Mouse (Mus musculus): ENCODE measurements around the gene Ngf. TPM values are rescaled to one million over a fixed set of nuclear protein-coding genes. Genes with fewer than 3 reads are reported as not detected.

Ngf gene
- 1.2 and 1.3 TPM in 2 replicates for polyA plus RNA-seq (2014; fragmentation: Nextera tagmentation; extraction: Ambion mirVana)

DNA sequence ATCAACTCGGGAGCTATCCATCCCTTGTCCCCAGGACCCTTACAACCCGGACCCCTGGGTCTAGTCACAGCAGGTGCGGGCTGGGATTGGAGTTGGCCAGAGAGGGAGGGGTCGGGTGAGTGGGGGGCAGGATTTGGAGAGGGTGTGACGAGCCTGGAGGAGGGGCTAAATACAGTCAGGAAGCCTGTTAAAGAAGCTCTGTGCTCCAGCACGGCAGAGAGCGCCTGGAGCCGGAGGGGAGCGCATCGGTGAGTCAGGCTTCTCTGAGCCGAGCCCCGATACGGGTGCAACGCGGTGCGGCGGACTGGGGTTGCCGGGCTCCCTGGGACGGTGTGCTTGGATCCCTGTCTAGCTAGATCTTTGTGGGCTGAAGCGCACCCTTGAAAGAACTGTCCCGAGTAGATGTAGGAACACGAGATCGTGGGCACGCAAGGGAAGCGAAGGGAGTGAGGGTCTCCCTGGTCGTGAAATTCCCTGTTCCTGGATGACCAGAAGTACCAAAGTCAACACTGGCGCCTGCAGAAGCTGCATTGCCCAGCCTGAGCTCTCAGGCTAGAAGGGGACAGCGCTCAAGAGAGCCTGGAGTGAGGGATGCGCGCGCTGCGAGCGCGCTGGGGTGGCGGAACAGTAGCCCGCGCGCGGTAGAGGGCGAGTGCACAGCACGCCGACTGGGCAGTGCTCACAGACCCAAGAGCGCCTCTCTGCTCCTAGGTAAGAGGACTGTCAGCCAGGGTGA is at the start of gene Ngf:
Ngf (plus strand) TSS at position 207 of the 736 bp plus-strand sequence.
- no peaks in the 10 kb centered on the region for H3K9me3 ChIP-seq (ENCODE audit: control insufficient read depth, low read length)
- H3K4me1 ChIP-seq (replicated peaks; ENCODE audit: control insufficient read depth, insufficient read depth, low read length): no peaks in the 10 kb centered on the region
- H3K4me2 ChIP-seq (replicated peaks; ENCODE audit: low read depth, low read length): peak within 1 kb of the TSS; percentile 42
- peak within 1 kb of the TSS; percentile 27 for H3K4me3 ChIP-seq (ENCODE audit: low read depth, low read length)
- H3K27ac ChIP-seq (ENCODE audit: low read depth, low read length): no peak within 1 kb of the TSS
- H3K9ac ChIP-seq (ENCODE audit: low read depth, low read length): peak within 1 kb of the TSS; percentile 35; the same call in 1 of the 2 replicates
- ATAC-seq (ENCODE audit: low FRiP score) (peak; percentile 45; the same call in 1 of the 2 replicates), DNase-seq (ENCODE audit: low spot score) (peak; percentile 54)
- peaks cover 25% of the 10 kb centered on the region for H3K27me3 ChIP-seq (ENCODE audit: control insufficient read depth, insufficient read depth, low read length)
- no peaks in the 10 kb centered on the region for H3K36me3 ChIP-seq (ENCODE audit: control insufficient read depth, insufficient read depth, low read length)
- WGBS: under 1% methylated on average over 43 of the region's 43 CpGs

GRCm38 (mm10) chr3:102445567-102445966 is 24.2 kb upstream of the Ngf start:
- DNase-seq (ENCODE audit: low spot score): no peak
- Histone ChIP-seq H3K36me3 (ENCODE audit: control insufficient read depth, insufficient read depth, low read length) (no peaks in the 10 kb centered on the region), H3K4me2 (replicated peaks; ENCODE audit: low read depth, low read length) (no peak overlapping the region), H3K27me3 (ENCODE audit: control insufficient read depth, insufficient read depth, low read length) (no peaks in the 10 kb centered on the region), H3K9me3 (ENCODE audit: control insufficient read depth, low read length) (no peaks in the 10 kb centered on the region), H3K9ac (ENCODE audit: low read depth, low read length) (no peak overlapping the region), H3K4me3 (ENCODE audit: low read depth, low read length) (no peak overlapping the region), H3K27ac (ENCODE audit: low read depth, low read length) (no peak overlapping the region), H3K4me1 (replicated peaks; ENCODE audit: control insufficient read depth, insufficient read depth, low read length) (no peaks in the 10 kb centered on the region)
- ATAC-seq (ENCODE audit: low FRiP score): no peak
- 85% methylated on average over 3 of the region's 3 CpGs for WGBS

- no peak for ATAC-seq (ENCODE audit: low FRiP score)
- 82% methylated on average over 4 of the region's 4 CpGs for whole genome bisulfite sequencing
Measured at GRCm38 (mm10) chr3:102446691-102447090, 23.0 kb upstream of the Ngf start.

GRCm38 (mm10) chr3:102454566-102454965 is 15.2 kb upstream of the Ngf start:
- H3K27ac ChIP-seq (ENCODE audit: low read depth, low read length): no peak overlapping the region
- no peaks in the 10 kb centered on the region for H3K4me1 ChIP-seq (replicated peaks; ENCODE audit: control insufficient read depth, insufficient read depth, low read length)
- no peaks in the 10 kb centered on the region for H3K36me3 ChIP-seq (ENCODE audit: control insufficient read depth, insufficient read depth, low read length)
- ATAC-seq (ENCODE audit: low FRiP score) (no peak), DNase-seq (ENCODE audit: low spot score) (no peak)
- no peaks in the 10 kb centered on the region for H3K27me3 ChIP-seq (ENCODE audit: control insufficient read depth, insufficient read depth, low read length)
- H3K9ac ChIP-seq (ENCODE audit: low read depth, low read length): no peak overlapping the region
- no peak overlapping the region for H3K4me3 ChIP-seq (ENCODE audit: low read depth, low read length)
- no peaks in the 10 kb centered on the region for H3K9me3 ChIP-seq (ENCODE audit: control insufficient read depth, low read length)
- H3K4me2 ChIP-seq (replicated peaks; ENCODE audit: low read depth, low read length): no peak overlapping the region
- WGBS: 66% methylated on average over 6 of the region's 6 CpGs

More at GRCm38 (mm10) chr3:102446691-102447090, 23.0 kb upstream of the Ngf start:
- Histone ChIP-seq H3K4me1 (replicated peaks; ENCODE audit: control insufficient read depth, insufficient read depth, low read length) (no peaks in the 10 kb centered on the region), H3K36me3 (ENCODE audit: control insufficient read depth, insufficient read depth, low read length) (no peaks in the 10 kb centered on the region), H3K9me3 (ENCODE audit: control insufficient read depth, low read length) (no peaks in the 10 kb centered on the region), H3K27me3 (ENCODE audit: control insufficient read depth, insufficient read depth, low read length) (no peaks in the 10 kb centered on the region), H3K4me2 (replicated peaks; ENCODE audit: low read depth, low read length) (no peak overlapping the region), H3K9ac (ENCODE audit: low read depth, low read length) (no peak overlapping the region), H3K27ac (ENCODE audit: low read depth, low read length) (no peak overlapping the region), H3K4me3 (ENCODE audit: low read depth, low read length) (no peak overlapping the region)
- no peak for DNase-seq (ENCODE audit: low spot score)

DNA sequence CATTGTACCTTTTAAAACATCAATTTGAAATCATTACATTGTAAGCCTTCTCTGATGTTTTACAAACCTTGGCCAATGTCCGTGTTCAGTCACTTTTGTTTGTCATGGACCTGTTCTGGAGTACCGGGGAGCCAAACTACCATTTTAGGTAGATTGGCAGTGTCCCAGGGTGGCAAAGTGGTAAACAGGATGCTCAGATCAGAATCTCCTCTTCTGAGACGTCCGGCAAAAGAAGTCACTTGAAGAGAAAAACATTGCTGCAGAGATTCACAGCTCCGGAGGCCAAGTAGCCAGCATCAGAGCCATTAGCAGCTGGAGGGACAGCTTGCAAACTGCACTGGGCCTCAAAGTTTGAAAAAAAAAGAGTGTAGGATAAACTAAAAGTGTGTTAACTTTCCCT is 9.2 kb upstream of the Ngf start:
- Histone ChIP-seq H3K9ac (ENCODE audit: low read depth, low read length) (no peak overlapping the region), H3K27me3 (ENCODE audit: control insufficient read depth, insufficient read depth, low read length) (no peaks in the 10 kb centered on the region), H3K4me2 (replicated peaks; ENCODE audit: low read depth, low read length) (no peak overlapping the region), H3K4me3 (ENCODE audit: low read depth, low read length) (no peak overlapping the region), H3K4me1 (replicated peaks; ENCODE audit: control insufficient read depth, insufficient read depth, low read length) (no peaks in the 10 kb centered on the region), H3K36me3 (ENCODE audit: control insufficient read depth, insufficient read depth, low read length) (no peaks in the 10 kb centered on the region), H3K9me3 (ENCODE audit: control insufficient read depth, low read length) (no peaks in the 10 kb centered on the region), H3K27ac (ENCODE audit: low read depth, low read length) (no peak overlapping the region)
- WGBS: 75% methylated on average over 5 of the region's 5 CpGs
- no peak for ATAC-seq (ENCODE audit: low FRiP score)
- no peak for DNase-seq (ENCODE audit: low spot score)

DNA sequence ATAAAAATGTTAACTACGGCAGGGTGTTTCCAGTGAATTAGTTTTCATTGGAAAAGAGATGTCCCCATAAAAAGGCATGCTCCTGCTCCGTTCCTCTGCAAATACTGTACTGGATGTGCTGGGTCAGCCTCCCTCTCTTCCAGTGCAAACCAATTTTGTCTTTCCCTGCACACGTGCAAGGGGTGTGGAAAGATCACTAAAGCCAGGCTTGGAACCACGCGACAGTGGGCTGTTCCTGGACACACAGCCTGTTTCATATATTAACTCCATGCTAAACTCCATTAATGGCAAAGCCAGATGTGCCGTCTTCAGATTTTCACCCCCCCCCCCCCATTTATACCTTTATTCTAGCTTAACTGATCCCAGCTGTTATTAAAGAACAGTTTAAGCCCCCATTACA is 8.7 kb upstream of the Ngf start:
- Histone ChIP-seq H3K4me1 (replicated peaks; ENCODE audit: control insufficient read depth, insufficient read depth, low read length) (no peaks in the 10 kb centered on the region), H3K9ac (ENCODE audit: low read depth, low read length) (no peak overlapping the region), H3K36me3 (ENCODE audit: control insufficient read depth, insufficient read depth, low read length) (no peaks in the 10 kb centered on the region), H3K4me3 (ENCODE audit: low read depth, low read length) (no peak overlapping the region), H3K9me3 (ENCODE audit: control insufficient read depth, low read length) (no peaks in the 10 kb centered on the region), H3K27ac (ENCODE audit: low read depth, low read length) (no peak overlapping the region), H3K27me3 (ENCODE audit: control insufficient read depth, insufficient read depth, low read length) (no peaks in the 10 kb centered on the region), H3K4me2 (replicated peaks; ENCODE audit: low read depth, low read length) (no peak overlapping the region)
- DNase-seq (ENCODE audit: low spot score) (no peak), ATAC-seq (ENCODE audit: low FRiP score) (no peak)
- 80% methylated on average over 6 of the region's 6 CpGs for WGBS

- no peaks in the 10 kb centered on the region for H3K27me3 ChIP-seq (ENCODE audit: control insufficient read depth, insufficient read depth, low read length)
- H3K4me2 ChIP-seq (replicated peaks; ENCODE audit: low read depth, low read length): no peak overlapping the region
- no peak overlapping the region for H3K4me3 ChIP-seq (ENCODE audit: low read depth, low read length)
- no peaks in the 10 kb centered on the region for H3K36me3 ChIP-seq (ENCODE audit: control insufficient read depth, insufficient read depth, low read length)
- ATAC-seq (ENCODE audit: low FRiP score) (no peak), DNase-seq (ENCODE audit: low spot score) (no peak)
- H3K27ac ChIP-seq (ENCODE audit: low read depth, low read length): no peak overlapping the region
- no peaks in the 10 kb centered on the region for H3K9me3 ChIP-seq (ENCODE audit: control insufficient read depth, low read length)
- H3K4me1 ChIP-seq (replicated peaks; ENCODE audit: control insufficient read depth, insufficient read depth, low read length): no peaks in the 10 kb centered on the region
- H3K9ac ChIP-seq (ENCODE audit: low read depth, low read length): no peak overlapping the region
- WGBS: 64% methylated on average over 9 of the region's 9 CpGs
Measured at GRCm38 (mm10) chr3:102462703-102463336, 6.9 kb upstream of the Ngf start.

DNA sequence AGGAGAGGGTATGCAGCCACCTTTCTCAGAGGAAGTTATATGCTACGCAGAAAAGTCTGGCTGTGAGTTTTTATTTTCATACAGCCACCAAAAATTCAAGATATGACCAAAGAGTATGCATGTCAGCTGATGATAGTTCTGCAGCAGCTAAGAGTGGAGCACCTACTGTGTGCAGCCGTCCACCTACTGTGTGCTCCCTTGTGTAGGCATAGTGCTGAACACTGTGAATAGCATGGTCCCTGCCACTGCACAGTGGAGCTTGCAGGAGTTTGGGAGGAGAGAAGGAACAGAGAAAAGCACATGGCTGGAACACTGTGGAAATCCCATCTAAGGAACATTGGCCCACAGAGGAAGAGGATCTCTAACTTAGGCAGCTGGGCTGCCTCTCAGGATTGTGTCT is 6.4 kb upstream of the Ngf start:
- DNase-seq (ENCODE audit: low spot score): no peak
- Histone ChIP-seq H3K4me2 (replicated peaks; ENCODE audit: low read depth, low read length) (no peak overlapping the region), H3K9me3 (ENCODE audit: control insufficient read depth, low read length) (no peaks in the 10 kb centered on the region), H3K4me3 (ENCODE audit: low read depth, low read length) (no peak overlapping the region), H3K27me3 (ENCODE audit: control insufficient read depth, insufficient read depth, low read length) (no peaks in the 10 kb centered on the region), H3K36me3 (ENCODE audit: control insufficient read depth, insufficient read depth, low read length) (no peaks in the 10 kb centered on the region), H3K27ac (ENCODE audit: low read depth, low read length) (no peak overlapping the region), H3K4me1 (replicated peaks; ENCODE audit: control insufficient read depth, insufficient read depth, low read length) (no peaks in the 10 kb centered on the region), H3K9ac (ENCODE audit: low read depth, low read length) (no peak overlapping the region)
- ATAC-seq (ENCODE audit: low FRiP score): no peak
- WGBS: 86% methylated on average over 2 of the region's 2 CpGs

GRCm38 (mm10) chr3:102466587-102466986 is 3.1 kb upstream of the Ngf start:
- no peak overlapping the region for H3K4me3 ChIP-seq (ENCODE audit: low read depth, low read length)
- H3K4me2 ChIP-seq (replicated peaks; ENCODE audit: low read depth, low read length): no peak overlapping the region
- DNase-seq (ENCODE audit: low spot score) (peak; percentile 80), ATAC-seq (ENCODE audit: low FRiP score) (peak; percentile 70)
- H3K9me3 ChIP-seq (ENCODE audit: control insufficient read depth, low read length): no peaks in the 10 kb centered on the region
- no peaks in the 10 kb centered on the region for H3K4me1 ChIP-seq (replicated peaks; ENCODE audit: control insufficient read depth, insufficient read depth, low read length)
- no peak overlapping the region for H3K9ac ChIP-seq (ENCODE audit: low read depth, low read length)
- peaks cover 25% of the 10 kb centered on the region for H3K27me3 ChIP-seq (ENCODE audit: control insufficient read depth, insufficient read depth, low read length)
- H3K27ac ChIP-seq (ENCODE audit: low read depth, low read length): no peak overlapping the region
- H3K36me3 ChIP-seq (ENCODE audit: control insufficient read depth, insufficient read depth, low read length): no peaks in the 10 kb centered on the region
- 25% methylated on average over 3 of the region's 3 CpGs for WGBS

Measured in hindbrain, embryonic 11.5 days (tissue).